Mouse (Mus musculus): ENCODE data around the gene Cnot10. TPM values are rescaled to one million over a fixed set of nuclear protein-coding genes. Genes with fewer than 3 reads are reported as not detected.

Cnot10 gene
- polyA plus RNA-seq, 1 experiment from 2014 or later, result 22.5 TPM

DNA sequence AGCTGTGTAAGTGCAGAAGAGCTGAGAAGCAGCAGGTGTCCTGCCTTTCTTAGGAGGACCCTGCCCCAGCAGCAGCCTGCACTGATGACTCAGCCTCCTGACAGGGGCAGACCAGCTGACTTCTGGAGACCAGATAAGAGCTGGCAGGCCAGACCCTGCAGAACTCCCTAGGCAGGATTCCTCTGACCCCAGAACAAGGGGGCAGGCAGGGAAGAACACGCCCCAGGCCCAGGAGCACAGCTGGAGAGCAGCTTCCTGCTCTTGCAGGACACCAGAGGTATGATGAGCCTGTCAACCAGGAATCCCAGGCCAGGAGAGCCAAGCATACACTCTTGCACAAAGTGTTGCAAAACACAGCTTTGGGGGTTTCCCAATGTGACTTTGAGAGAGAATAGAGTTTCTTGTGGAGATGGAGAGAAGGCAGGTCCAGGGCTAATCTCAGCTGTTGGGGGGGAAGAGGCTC is 98.7 kb downstream of the Cnot10 start:
- Histone ChIP-seq H3K27me3 (replicated peaks; ENCODE audit: control insufficient read depth, insufficient read depth, low read length) (no peaks in the 10 kb centered on the region), H3K4me3 (ENCODE audit: low read depth, low read length) (no peak overlapping the region), H3K4me2 (replicated peaks; ENCODE audit: low read depth) (no peak overlapping the region; the same call in 1 of the 2 replicates), H3K27ac (ENCODE audit: low read depth, low read length) (no peak overlapping the region), H3K36me3 (ENCODE audit: control insufficient read depth, insufficient read depth) (no peaks in the 10 kb centered on the region), H3K9me3 (ENCODE audit: control insufficient read depth) (no peaks in the 10 kb centered on the region), H3K9ac (ENCODE audit: low read depth, low read length) (no peak overlapping the region), H3K4me1 (replicated peaks; ENCODE audit: control insufficient read depth, insufficient read depth, low read length) (peaks cover 11% of the 10 kb centered on the region; the same call in 1 of the 2 replicates)
- WGBS, result 36% methylated on average over 1 of the region's 1 CpGs
- no peak for TF ChIP-seq CTCF (IDR thresholded peaks at IDR 0.05; ENCODE audit: low read depth)
- ATAC-seq, result no peak

DNA sequence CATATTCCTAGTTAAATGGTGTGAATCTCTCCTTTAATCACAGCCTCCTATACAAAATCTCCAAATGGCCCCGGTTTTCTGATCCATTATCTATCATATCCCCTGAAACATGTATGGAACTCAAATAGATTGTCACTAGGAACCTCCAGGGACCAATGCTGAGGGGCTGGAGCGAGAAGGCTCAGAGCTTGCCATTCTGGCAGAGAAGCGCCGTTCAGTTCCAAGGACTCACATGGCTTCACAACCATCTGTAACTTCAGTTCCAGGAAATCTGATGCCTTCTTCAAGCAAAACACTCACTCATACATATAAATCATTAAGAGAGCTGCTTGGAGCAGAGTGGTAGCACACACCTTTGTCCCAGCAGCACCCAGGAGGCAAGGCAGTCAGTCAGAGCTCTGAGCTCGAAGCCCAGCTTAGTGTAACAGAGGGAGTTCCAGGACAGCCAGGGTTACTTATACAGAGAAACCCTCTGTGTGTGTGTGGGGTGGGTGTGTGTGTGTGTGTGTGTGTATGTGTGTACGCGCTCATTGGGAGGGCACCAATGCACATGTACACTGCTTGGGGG is 100.9 kb downstream of the Cnot10 start:
- Histone ChIP-seq H3K4me3 (ENCODE audit: low read depth, low read length) (no peak overlapping the region), H3K27ac (ENCODE audit: low read depth, low read length) (no peak overlapping the region), H3K27me3 (replicated peaks; ENCODE audit: control insufficient read depth, insufficient read depth, low read length) (no peaks in the 10 kb centered on the region), H3K36me3 (ENCODE audit: control insufficient read depth, insufficient read depth) (no peaks in the 10 kb centered on the region), H3K4me1 (replicated peaks; ENCODE audit: control insufficient read depth, insufficient read depth, low read length) (peaks cover 8% of the 10 kb centered on the region; the same call in 1 of the 2 replicates), H3K9me3 (ENCODE audit: control insufficient read depth) (no peaks in the 10 kb centered on the region), H3K4me2 (replicated peaks; ENCODE audit: low read depth) (no peak overlapping the region), H3K9ac (ENCODE audit: low read depth, low read length) (no peak overlapping the region)
- no peak for TF ChIP-seq CTCF (IDR thresholded peaks at IDR 0.05; ENCODE audit: low read depth)
- ATAC-seq, result no peak
- 73% methylated on average over 7 of the region's 7 CpGs for WGBS

DNA sequence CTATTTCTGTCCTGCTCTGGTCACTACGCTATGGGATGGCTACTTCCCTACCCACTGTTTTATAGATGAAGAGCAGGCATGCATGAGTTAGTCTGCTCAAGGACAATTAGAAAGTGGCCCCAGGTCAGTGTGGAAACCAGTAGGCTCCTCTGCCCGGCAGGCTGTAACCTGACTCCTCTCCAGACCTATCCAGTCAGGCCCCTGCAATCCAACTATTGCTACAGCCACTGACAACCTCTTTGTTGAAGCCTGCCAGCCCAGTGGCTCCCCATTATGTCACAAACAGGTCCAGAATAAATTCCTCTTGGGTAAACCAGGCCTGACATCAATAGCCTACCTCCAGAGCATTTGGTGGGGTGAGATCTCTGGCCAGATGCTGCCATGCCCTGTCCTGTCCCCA is 103.4 kb downstream of the Cnot10 start:
- H3K36me3 ChIP-seq (ENCODE audit: control insufficient read depth, insufficient read depth), result no peaks in the 10 kb centered on the region
- 46% methylated on average over 2 of the region's 2 CpGs for WGBS
- ATAC-seq, result no peak
- no peak overlapping the region for H3K4me2 ChIP-seq (replicated peaks; ENCODE audit: low read depth)
- H3K9ac ChIP-seq (ENCODE audit: low read depth, low read length), result no peak overlapping the region
- no peak overlapping the region for H3K27ac ChIP-seq (ENCODE audit: low read depth, low read length)
- 0 out of 2 replicates have a peak, but pooled peaks cover 7% of the 10 kb centered on the region for H3K4me1 ChIP-seq (replicated peaks; ENCODE audit: control insufficient read depth, insufficient read depth, low read length)
- no peaks in the 10 kb centered on the region for H3K27me3 ChIP-seq (replicated peaks; ENCODE audit: control insufficient read depth, insufficient read depth, low read length)
- no peaks in the 10 kb centered on the region for H3K9me3 ChIP-seq (ENCODE audit: control insufficient read depth)
- no peak overlapping the region for H3K4me3 ChIP-seq (ENCODE audit: low read depth, low read length)
- TF ChIP-seq CTCF (IDR thresholded peaks at IDR 0.05; ENCODE audit: low read depth), result no peak

Other genes with a start within 250 kb of the Cnot10 start
- 57.3 and 58.3 TPM in 2 replicates for gene Crtap, start 249.5 kb downstream of the Cnot10 start, polyA plus RNA-seq (2015; fragmentation: Nextera tagmentation; extraction: Ambion mirVana)
- 491 and 524 TPM in 2 replicates for gene Glb1, start 239.1 kb downstream of the Cnot10 start, polyA plus RNA-seq (2015; fragmentation: Nextera tagmentation; extraction: Ambion mirVana)
- gene Tmppe, start 239.1 kb downstream of the Cnot10 start, polyA plus RNA-seq (2015; fragmentation: Nextera tagmentation; extraction: Ambion mirVana), result 25.7 and 30.0 TPM in 2 replicates
- gene Ccr4, start 135.3 kb downstream of the Cnot10 start, polyA plus RNA-seq (2015; fragmentation: Nextera tagmentation; extraction: Ambion mirVana), result 2.3 TPM in 2 replicates
- gene C130032M10Rik, start 124.5 kb downstream of the Cnot10 start, polyA plus RNA-seq (2015; fragmentation: Nextera tagmentation; extraction: Ambion mirVana), result not detected in 2 replicates
- 1.5 and 2.0 TPM in 2 replicates for gene Trim71, start 75.8 kb downstream of the Cnot10 start, polyA plus RNA-seq (2015; fragmentation: Nextera tagmentation; extraction: Ambion mirVana)
- gene Dync1li1, start 48.6 kb upstream of the Cnot10 start, polyA plus RNA-seq (2015; fragmentation: Nextera tagmentation; extraction: Ambion mirVana), result 39.3 and 40.0 TPM in 2 replicates
- 87.8 and 98.2 TPM in 2 replicates for gene Cmtm6, start 90.9 kb upstream of the Cnot10 start, polyA plus RNA-seq (2015; fragmentation: Nextera tagmentation; extraction: Ambion mirVana)
- gene Cmtm7, start 141.7 kb upstream of the Cnot10 start, polyA plus RNA-seq (2015; fragmentation: Nextera tagmentation; extraction: Ambion mirVana), result 34.8 and 35.7 TPM in 2 replicates
- gene Cmtm8, start 204.0 kb upstream of the Cnot10 start, polyA plus RNA-seq (2015; fragmentation: Nextera tagmentation; extraction: Ambion mirVana), result 91.5 and 104 TPM in 2 replicates

All from intestine, postnatal 0 days (tissue).